Mouse (Mus musculus) heart, embryonic 12.5 days (tissue): ENCODE measurements around the gene Cplx2. TPM values are rescaled to one million over a fixed set of nuclear protein-coding genes. Genes with fewer than 3 reads are reported as not detected.

ENCODE experiments used
- ATAC-seq: fragments of 200-750 bp; cut with Nextera tagmentation; 2 replicates; pipeline ENCODE4 v1.8.0; 2017; ENCODE audit warnings: moderate TSS enrichment, moderate library complexity; ENCODE audit not compliant: insufficient number of reproducible peaks, low FRiP score
- H3K27ac ChIP-seq: fragments of 300-500 bp; sonication (generic); 2 replicates; pipeline ENCODE4 v1.5.1; 2016; ENCODE audit warnings: mild to moderate bottlenecking, moderate library complexity; ENCODE audit not compliant: poor library complexity, severe bottlenecking
- H3K27me3 ChIP-seq: fragments of 300-500 bp; sonication (generic); replicated peaks from 2 replicates; pipeline ENCODE4 v1.6.1; 2016; ENCODE audit warnings: mild to moderate bottlenecking, moderate library complexity
- H3K36me3 ChIP-seq: fragments of 300-500 bp; sonication (generic); 2 replicates; pipeline ENCODE4 v1.6.1; 2016; ENCODE audit warnings: mild to moderate bottlenecking, moderate library complexity
- H3K4me1 ChIP-seq: fragments of 300-500 bp; sonication (generic); replicated peaks from 2 replicates; pipeline ENCODE4 v1.6.1; 2016; ENCODE audit warnings: mild to moderate bottlenecking
- H3K4me2 ChIP-seq: fragments of 300-500 bp; sonication (generic); 2 replicates; pipeline ENCODE4 v1.6.1; 2016; ENCODE audit warnings: mild to moderate bottlenecking, moderate library complexity
- H3K4me3 ChIP-seq: fragments of 300-500 bp; sonication (generic); 2 replicates; pipeline ENCODE4 v1.5.1; 2016; ENCODE audit warnings: mild to moderate bottlenecking
- H3K9ac ChIP-seq: fragments of 300-500 bp; sonication (generic); 2 replicates; pipeline ENCODE4 v1.6.1; 2016; ENCODE audit warnings: mild to moderate bottlenecking, moderate library complexity
- H3K9me3 ChIP-seq: fragments of 300-500 bp; sonication (generic); replicated peaks from 2 replicates; pipeline ENCODE4 v1.6.1; 2016; ENCODE audit warnings: mild to moderate bottlenecking, moderate library complexity
- WGBS: fragments of 180-500 bp; shearing (Covaris S2); methylation state at CpG from one replicate; pipeline ENCODE4 v1.1.7; 2016; 5-methylcytosine and 5-hydroxymethylcytosine counted together
- polyA plus RNA-seq: library from polyadenylated mRNA; unstranded; fragments of >200 nt; fragmentation: Nextera tagmentation; extraction: Ambion mirVana; gene quantifications from 2 replicates; pipeline ENCODE4 v1.2.1, GENCODE M21; 2016

Cplx2 gene
- polyA plus RNA-seq, 1 experiment from 2014 or later: 2.2 TPM

- H3K4me3 ChIP-seq: no peak overlapping the region
- no peak overlapping the region for H3K4me2 ChIP-seq
- ATAC-seq: no peak
- H3K27ac ChIP-seq: no peak overlapping the region
- H3K9me3 ChIP-seq: no peaks in the 10 kb centered on the region
- H3K27me3 ChIP-seq: no peaks in the 10 kb centered on the region
- peaks cover 20% of the 10 kb centered on the region for H3K4me1 ChIP-seq
- H3K9ac ChIP-seq: no peak overlapping the region
- H3K36me3 ChIP-seq: no peaks in the 10 kb centered on the region
- 64% methylated on average over 8 of the region's 8 CpGs for WGBS
Measured at GRCm38 (mm10) chr13:54332921-54333477, 38.1 kb upstream of the Cplx2 start.

- H3K27ac ChIP-seq: no peak overlapping the region
- WGBS: 73% methylated on average over 6 of the region's 6 CpGs
- H3K4me2 ChIP-seq: no peak overlapping the region
- H3K36me3 ChIP-seq: no peaks in the 10 kb centered on the region
- no peak overlapping the region for H3K4me3 ChIP-seq
- peaks cover 11% of the 10 kb centered on the region for H3K4me1 ChIP-seq
- ATAC-seq: no peak
- H3K27me3 ChIP-seq: no peaks in the 10 kb centered on the region
- H3K9me3 ChIP-seq: no peaks in the 10 kb centered on the region
- H3K9ac ChIP-seq: no peak overlapping the region
Measured at GRCm38 (mm10) chr13:54337058-54337457, 34.1 kb upstream of the Cplx2 start.

- Histone ChIP-seq H3K9ac (no peak overlapping the region), H3K4me1 (peaks cover 7% of the 10 kb centered on the region; the same call in 1 of the 2 replicates), H3K27me3 (no peaks in the 10 kb centered on the region), H3K4me3 (no peak overlapping the region), H3K36me3 (no peaks in the 10 kb centered on the region), H3K4me2 (no peak overlapping the region), H3K27ac (no peak overlapping the region), H3K9me3 (no peaks in the 10 kb centered on the region)
- WGBS: 64% methylated on average over 7 of the region's 7 CpGs
- no peak for ATAC-seq
Measured at GRCm38 (mm10) chr13:54337541-54337940, 33.6 kb upstream of the Cplx2 start.

- Histone ChIP-seq H3K4me1 (no peaks in the 10 kb centered on the region), H3K4me2 (no peak overlapping the region), H3K36me3 (no peaks in the 10 kb centered on the region), H3K27ac (no peak overlapping the region), H3K9me3 (no peaks in the 10 kb centered on the region), H3K4me3 (no peak overlapping the region), H3K27me3 (no peaks in the 10 kb centered on the region; the same call in 1 of the 2 replicates), H3K9ac (no peak overlapping the region)
- no peak for ATAC-seq
- WGBS: 72% methylated on average over 5 of the region's 5 CpGs
Measured at GRCm38 (mm10) chr13:54338815-54339214, 32.3 kb upstream of the Cplx2 start.

GRCm38 (mm10) chr13:54345885-54346647 lies 25.1 kb upstream of the Cplx2 start:
- Histone ChIP-seq H3K36me3 (no peaks in the 10 kb centered on the region), H3K9me3 (no peaks in the 10 kb centered on the region; the same call in 1 of the 2 replicates), H3K4me1 (0 out of 2 replicates have a peak, but pooled peaks cover 4% of the 10 kb centered on the region), H3K27me3 (no peaks in the 10 kb centered on the region; the same call in 1 of the 2 replicates), H3K9ac (no peak overlapping the region), H3K4me2 (no peak overlapping the region), H3K27ac (no peak overlapping the region), H3K4me3 (no peak overlapping the region)
- no peak for ATAC-seq
- 81% methylated on average over 15 of the region's 15 CpGs for WGBS

- no peaks in the 10 kb centered on the region for H3K36me3 ChIP-seq
- H3K4me2 ChIP-seq: no peak overlapping the region
- 0 out of 2 replicates have a peak, but pooled peaks cover 4% of the 10 kb centered on the region for H3K4me1 ChIP-seq
- ATAC-seq: no peak
- 64% methylated on average over 5 of the region's 5 CpGs for WGBS
- H3K27ac ChIP-seq: no peak overlapping the region
- no peaks in the 10 kb centered on the region; the same call in 1 of the 2 replicates for H3K27me3 ChIP-seq
- H3K4me3 ChIP-seq: no peak overlapping the region
- H3K9me3 ChIP-seq: no peaks in the 10 kb centered on the region; the same call in 1 of the 2 replicates
- no peak overlapping the region for H3K9ac ChIP-seq
Measured at GRCm38 (mm10) chr13:54348011-54348410, 23.1 kb upstream of the Cplx2 start.

- no peaks in the 10 kb centered on the region for H3K36me3 ChIP-seq
- H3K9me3 ChIP-seq: no peaks in the 10 kb centered on the region; the same call in 1 of the 2 replicates
- 71% methylated on average over 10 of the region's 10 CpGs for whole genome bisulfite sequencing
- H3K27ac ChIP-seq: no peak overlapping the region
- H3K4me1 ChIP-seq: 0 out of 2 replicates have a peak, but pooled peaks cover 4% of the 10 kb centered on the region
- H3K4me3 ChIP-seq: no peak overlapping the region
- H3K27me3 ChIP-seq: no peaks in the 10 kb centered on the region
- H3K4me2 ChIP-seq: no peak overlapping the region
- H3K9ac ChIP-seq: no peak overlapping the region
- no peak for ATAC-seq
Measured at GRCm38 (mm10) chr13:54349126-54349759, 21.9 kb upstream of the Cplx2 start.

- no peak overlapping the region for H3K27ac ChIP-seq
Measured at GRCm38 (mm10) chr13:54357420-54357819, 13.7 kb upstream of the Cplx2 start.

GRCm38 (mm10) chr13:54359181-54359580 lies 12.0 kb upstream of the Cplx2 start:
- 73% methylated on average over 6 of the region's 6 CpGs for WGBS
- Histone ChIP-seq H3K4me1 (peaks cover 4% of the 10 kb centered on the region; the same call in 1 of the 2 replicates), H3K27ac (no peak overlapping the region), H3K4me3 (no peak overlapping the region), H3K9ac (no peak overlapping the region), H3K36me3 (no peaks in the 10 kb centered on the region), H3K4me2 (no peak overlapping the region), H3K9me3 (no peaks in the 10 kb centered on the region), H3K27me3 (no peaks in the 10 kb centered on the region; the same call in 1 of the 2 replicates)
- no peak for ATAC-seq

More at GRCm38 (mm10) chr13:54357420-54357819, 13.7 kb upstream of the Cplx2 start:
- WGBS: 47% methylated on average over 4 of the region's 4 CpGs
- Histone ChIP-seq H3K4me2 (no peak overlapping the region), H3K4me1 (peaks cover 4% of the 10 kb centered on the region; the same call in 1 of the 2 replicates), H3K27me3 (no peaks in the 10 kb centered on the region), H3K9ac (no peak overlapping the region), H3K9me3 (no peaks in the 10 kb centered on the region), H3K36me3 (no peaks in the 10 kb centered on the region), H3K4me3 (no peak overlapping the region)
- no peak for ATAC-seq

GRCm38 (mm10) chr13:54364686-54365085 lies 6.5 kb upstream of the Cplx2 start:
- no peak overlapping the region for H3K27ac ChIP-seq
- H3K9me3 ChIP-seq: no peaks in the 10 kb centered on the region
- H3K4me1 ChIP-seq: no peaks in the 10 kb centered on the region
- 78% methylated on average over 7 of the region's 7 CpGs for WGBS
- peaks cover 22% of the 10 kb centered on the region for H3K27me3 ChIP-seq
- ATAC-seq: no peak
- no peak overlapping the region for H3K9ac ChIP-seq
- no peaks in the 10 kb centered on the region for H3K36me3 ChIP-seq
- no peak overlapping the region for H3K4me3 ChIP-seq
- no peak overlapping the region for H3K4me2 ChIP-seq

GRCm38 (mm10) chr13:54367758-54368157 lies 3.4 kb upstream of the Cplx2 start:
- peaks cover 10% of the 10 kb centered on the region for H3K4me1 ChIP-seq
- no peaks in the 10 kb centered on the region for H3K9me3 ChIP-seq
- no peak overlapping the region for H3K4me3 ChIP-seq
- no peak overlapping the region for H3K9ac ChIP-seq
- no peak overlapping the region for H3K4me2 ChIP-seq
- H3K27me3 ChIP-seq: peaks cover 45% of the 10 kb centered on the region
- no peak overlapping the region for H3K27ac ChIP-seq
- WGBS: 68% methylated on average over 6 of the region's 6 CpGs
- no peaks in the 10 kb centered on the region for H3K36me3 ChIP-seq
- no peak for ATAC-seq
